Mouse (Mus musculus) limb, embryonic 11.5 days (tissue): ENCODE results near the gene Nupr1. TPM values are rescaled to one million over a fixed set of nuclear protein-coding genes. Genes with fewer than 3 reads are reported as not detected.
A peak's percentile ranks its signal among the peaks of the same experiment; 100 is the strongest.

ENCODE experiments used
- ATAC-seq: fragments of 200-750 bp; cut with Nextera tagmentation; 2 replicates; pipeline ENCODE4 v1.8.0; 2017; ENCODE audit warnings: low read depth; ENCODE audit not compliant: insufficient number of reproducible peaks, low FRiP score, low TSS enrichment
- DNase-seq: peaks from one replicate; pipeline ENCODE4 v3.0.0-alpha.2; 2015; ENCODE audit warnings: low spot score
- H3K27ac ChIP-seq: fragments of 300-500 bp; sonication (generic); replicated peaks from 2 replicates; pipeline ENCODE4 v1.5.1; 2014; ENCODE audit warnings: low read depth, mild to moderate bottlenecking, low read length
- H3K27me3 ChIP-seq: fragments of 300-500 bp; sonication (generic); 2 replicates; pipeline ENCODE4 v1.6.1; 2014; ENCODE audit warnings: mild to moderate bottlenecking, low read length, mixed read lengths; ENCODE audit not compliant: control insufficient read depth, insufficient read depth
- H3K36me3 ChIP-seq: fragments of 300-500 bp; sonication (generic); 2 replicates; pipeline ENCODE4 v1.6.1; 2014; ENCODE audit warnings: mild to moderate bottlenecking, low read length, moderate library complexity, mixed read lengths; ENCODE audit not compliant: control insufficient read depth, insufficient read depth
- H3K4me1 ChIP-seq: fragments of 300-500 bp; sonication (generic); 2 replicates; pipeline ENCODE4 v1.6.1; 2014; ENCODE audit warnings: low read length, mixed read lengths; ENCODE audit not compliant: control insufficient read depth, insufficient read depth
- H3K4me2 ChIP-seq: fragments of 300-500 bp; sonication (generic); 2 replicates; pipeline ENCODE4 v1.6.1; 2014; ENCODE audit warnings: low read depth, mild to moderate bottlenecking, moderate library complexity; ENCODE audit not compliant: severe bottlenecking
- H3K4me3 ChIP-seq: fragments of 300-500 bp; sonication (generic); 2 replicates; pipeline ENCODE4 v1.5.1; 2014; ENCODE audit warnings: low read depth, low read length
- H3K9ac ChIP-seq: fragments of 300-500 bp; sonication (generic); 2 replicates; pipeline ENCODE4 v1.6.1; 2014; ENCODE audit warnings: mild to moderate bottlenecking, low read length
- H3K9me3 ChIP-seq: fragments of 300-500 bp; sonication (generic); 2 replicates; pipeline ENCODE4 v1.6.1; 2016; ENCODE audit warnings: low read length; ENCODE audit not compliant: control insufficient read depth
- WGBS: fragments of 180-500 bp; shearing (Covaris S2); extraction: QIAGEN DNeasy Blood & Tissue Kit; methylation state at CpG from one replicate; pipeline ENCODE4 v1.1.7; 2014; 5-methylcytosine and 5-hydroxymethylcytosine counted together
- polyA plus RNA-seq: library from polyadenylated mRNA; unstranded; fragments of >200 nt; fragmentation: Nextera tagmentation; extraction: Ambion mirVana; gene quantifications from 2 replicates; pipeline ENCODE4 v1.2.1, GENCODE M21; 2014

The Nupr1 gene
- polyA plus RNA-seq, 1 experiment from 2014 or later, result 1.3 TPM

DNA sequence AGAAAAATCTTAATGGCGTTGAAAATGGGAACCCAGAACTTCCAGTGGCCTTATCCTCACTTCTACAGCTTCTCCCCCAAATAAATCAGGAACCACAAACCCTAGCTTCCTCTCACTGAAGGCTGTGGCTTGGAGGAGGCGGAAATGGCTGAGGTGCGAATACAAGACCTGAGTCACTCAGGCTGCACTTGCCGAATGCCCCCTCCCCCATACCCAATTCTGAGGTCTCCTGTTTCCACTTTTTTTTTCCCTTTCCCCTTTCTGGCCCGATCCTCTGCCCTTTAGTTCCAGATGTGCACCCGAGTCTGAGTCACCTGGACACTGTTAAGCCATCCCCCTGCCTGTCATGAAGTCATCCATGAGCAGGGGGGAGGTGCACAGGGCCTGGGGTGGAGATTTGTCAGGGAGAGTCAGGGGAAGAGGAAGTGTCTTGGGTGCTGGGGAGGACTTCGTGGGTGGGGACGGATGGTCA, 46.1 kb downstream of the Nupr1 start, which contains the start of gene Apobr:
TSS of gene Apobr (plus strand) at position 437 of the 472 bp plus-strand sequence.
- Histone ChIP-seq H3K9ac (no peak within 1 kb of the TSS), H3K4me1 (0 out of 2 replicates have a peak, but pooled peaks cover 3% of the 10 kb centered on the region), H3K4me3 (no peak within 1 kb of the TSS), H3K27me3 (no peaks in the 10 kb centered on the region; the same call in 1 of the 2 replicates), H3K4me2 (peak within 1 kb of the TSS; percentile 84), H3K9me3 (no peaks in the 10 kb centered on the region), H3K36me3 (no peaks in the 10 kb centered on the region), H3K27ac (no peak within 1 kb of the TSS)
- WGBS, result 69% methylated on average over 8 of the region's 8 CpGs
- no peak for DNase-seq
- no peak for ATAC-seq

GRCm38 (mm10) chr7:126583761-126584160, 46.9 kb downstream of the Nupr1 start:
- DNase-seq (no peak), ATAC-seq (no peak)
- Histone ChIP-seq H3K4me2 (peak overlapping the region; percentile 84), H3K36me3 (no peaks in the 10 kb centered on the region), H3K9me3 (no peaks in the 10 kb centered on the region), H3K4me3 (no peak overlapping the region; the same call in 1 of the 2 replicates), H3K27me3 (no peaks in the 10 kb centered on the region; the same call in 1 of the 2 replicates), H3K4me1 (0 out of 2 replicates have a peak, but pooled peaks cover 3% of the 10 kb centered on the region), H3K27ac (no peak overlapping the region), H3K9ac (no peak overlapping the region)
- 52% methylated on average over 6 of the region's 6 CpGs for WGBS

DNA sequence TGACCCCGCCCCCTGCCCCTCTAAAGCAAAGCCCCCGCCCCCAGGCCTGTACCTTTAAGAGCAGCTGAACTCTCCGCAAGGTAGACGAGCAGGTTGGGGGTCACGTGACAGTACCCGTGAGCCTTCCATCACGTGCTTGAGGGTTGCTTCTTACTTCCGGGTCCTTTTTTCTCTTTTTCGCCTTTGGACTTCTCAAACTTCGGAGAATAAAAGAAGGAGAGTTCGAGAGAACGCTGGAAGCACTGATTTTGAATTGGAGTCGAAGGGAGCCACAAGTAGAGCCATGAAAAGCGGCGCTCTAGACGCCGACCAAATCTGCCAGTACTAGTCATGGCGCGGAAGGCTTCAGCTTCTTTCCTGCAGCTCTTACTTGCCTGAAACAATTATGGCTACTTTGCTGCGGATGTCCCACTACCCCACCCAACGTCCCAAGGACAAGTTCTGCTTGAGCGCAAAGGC, 47.4 kb downstream of the Nupr1 start:
- no peaks in the 10 kb centered on the region; the same call in 1 of the 2 replicates for H3K27me3 ChIP-seq
- H3K4me1 ChIP-seq, result 0 out of 2 replicates have a peak, but pooled peaks cover 3% of the 10 kb centered on the region
- H3K4me3 ChIP-seq, result peak overlapping the region; percentile 53
- no peaks in the 10 kb centered on the region for H3K36me3 ChIP-seq
- H3K27ac ChIP-seq, result no peak overlapping the region; the same call in 1 of the 2 replicates
- peak; percentile 88 for ATAC-seq
- DNase-seq, result peak; percentile 91
- H3K9ac ChIP-seq, result peak overlapping the region; percentile 56
- H3K9me3 ChIP-seq, result no peaks in the 10 kb centered on the region
- 1% methylated on average over 22 of the region's 22 CpGs for WGBS
- H3K4me2 ChIP-seq, result peak overlapping the region; percentile 84

DNA sequence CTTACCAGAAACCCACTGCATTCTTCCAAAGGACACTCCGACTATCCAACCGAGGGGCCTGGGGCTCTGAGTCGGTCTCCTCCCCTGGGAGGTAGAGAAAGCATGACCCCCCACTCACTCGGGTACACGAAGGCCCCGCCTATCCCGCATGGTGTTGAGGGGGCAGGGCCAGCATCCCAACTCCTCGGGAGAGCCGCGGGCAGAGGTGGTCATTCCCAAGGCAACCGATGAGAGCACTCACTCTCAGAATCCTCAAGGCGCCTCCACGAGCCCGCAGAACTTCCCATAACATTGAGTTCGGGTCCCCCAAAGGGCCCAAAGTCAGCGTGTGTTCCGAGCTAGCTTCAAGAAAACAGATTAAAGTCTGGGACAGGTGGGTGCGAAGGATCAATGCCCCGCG, 47.9 kb downstream of the Nupr1 start:
- peak overlapping the region; percentile 57 for H3K9ac ChIP-seq
- WGBS, result 3% methylated on average over 20 of the region's 20 CpGs
- H3K9me3 ChIP-seq, result no peaks in the 10 kb centered on the region
- ATAC-seq (peak; percentile 68), DNase-seq (peak; percentile 59)
- peak overlapping the region; percentile 53 for H3K4me3 ChIP-seq
- H3K36me3 ChIP-seq, result no peaks in the 10 kb centered on the region
- H3K4me1 ChIP-seq, result no peaks in the 10 kb centered on the region
- H3K27ac ChIP-seq, result no peak overlapping the region
- H3K27me3 ChIP-seq, result no peaks in the 10 kb centered on the region; the same call in 1 of the 2 replicates
- H3K4me2 ChIP-seq, result peak overlapping the region; percentile 84

DNA sequence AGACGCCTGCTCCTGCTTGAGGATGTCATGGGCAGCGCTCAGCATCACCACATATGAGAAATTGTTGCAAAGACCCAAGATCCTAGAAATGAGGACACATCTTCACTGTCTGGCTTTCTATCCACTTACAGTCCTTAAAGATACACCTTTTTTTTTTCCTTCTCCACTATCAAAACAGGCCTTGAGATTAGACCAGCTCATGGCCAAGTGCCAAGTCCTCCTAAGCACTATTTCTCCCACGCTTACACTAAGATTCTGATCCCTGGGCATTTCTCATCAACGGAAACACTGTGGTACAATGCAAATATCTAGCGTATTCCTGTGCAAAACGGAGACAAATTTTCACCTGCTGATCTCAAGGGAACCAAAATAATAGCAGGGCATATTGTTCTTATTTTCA, 49.0 kb downstream of the Nupr1 start:
- Histone ChIP-seq H3K4me1 (no peaks in the 10 kb centered on the region), H3K9me3 (no peaks in the 10 kb centered on the region), H3K36me3 (no peaks in the 10 kb centered on the region), H3K9ac (no peak overlapping the region), H3K27me3 (no peaks in the 10 kb centered on the region; the same call in 1 of the 2 replicates), H3K4me2 (no peak overlapping the region), H3K27ac (no peak overlapping the region), H3K4me3 (no peak overlapping the region)
- ATAC-seq (no peak), DNase-seq (no peak)
- 88% methylated on average over 6 of the region's 6 CpGs for WGBS

DNA sequence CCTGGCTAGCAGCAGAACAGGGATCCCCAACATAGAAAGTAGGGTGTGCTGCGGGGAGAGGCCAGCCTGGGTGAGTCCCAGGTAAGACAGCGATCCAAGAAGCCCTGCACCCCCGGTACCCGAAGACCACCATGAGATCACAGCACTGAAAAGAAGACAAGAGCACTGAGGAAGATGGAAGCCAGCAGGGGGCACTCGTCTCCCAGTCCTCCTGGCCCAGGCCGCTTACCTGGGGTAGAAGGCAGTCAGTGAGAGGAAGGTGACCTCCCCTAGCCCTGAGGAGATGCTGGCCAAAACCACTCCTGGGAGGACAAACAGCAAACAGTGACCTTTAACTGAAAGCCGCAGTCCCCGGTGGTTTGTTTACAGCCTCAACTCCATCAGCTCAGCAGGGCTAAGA, 51.5 kb downstream of the Nupr1 start:
- DNase-seq (peak; percentile 64), ATAC-seq (no peak)
- Histone ChIP-seq H3K9ac (no peak overlapping the region), H3K4me1 (no peaks in the 10 kb centered on the region), H3K27me3 (no peaks in the 10 kb centered on the region), H3K36me3 (no peaks in the 10 kb centered on the region), H3K27ac (no peak overlapping the region), H3K4me2 (no peak overlapping the region), H3K4me3 (no peak overlapping the region), H3K9me3 (no peaks in the 10 kb centered on the region)
- WGBS, result 59% methylated on average over 8 of the region's 8 CpGs

- WGBS, result 52% methylated on average over 8 of the region's 8 CpGs
- Histone ChIP-seq H3K9ac (no peak overlapping the region), H3K27me3 (no peaks in the 10 kb centered on the region), H3K9me3 (no peaks in the 10 kb centered on the region), H3K27ac (no peak overlapping the region), H3K4me3 (no peak overlapping the region), H3K36me3 (peaks cover 3% of the 10 kb centered on the region; the same call in 1 of the 2 replicates), H3K4me1 (no peaks in the 10 kb centered on the region), H3K4me2 (no peak overlapping the region)
- no peak for ATAC-seq
- peak; percentile 81 for DNase-seq
Observed at GRCm38 (mm10) chr7:126576946-126577345, 53.7 kb downstream of the Nupr1 start.
